Mouse (Mus musculus): ENCODE measurements at regions not wholly inside any gene's neighbourhood (a gene's known extent, or its start where the extent isn't known, plus 50 kb on each side); places are given as distances from the start of the nearest gene placed in this dataset.

DNA sequence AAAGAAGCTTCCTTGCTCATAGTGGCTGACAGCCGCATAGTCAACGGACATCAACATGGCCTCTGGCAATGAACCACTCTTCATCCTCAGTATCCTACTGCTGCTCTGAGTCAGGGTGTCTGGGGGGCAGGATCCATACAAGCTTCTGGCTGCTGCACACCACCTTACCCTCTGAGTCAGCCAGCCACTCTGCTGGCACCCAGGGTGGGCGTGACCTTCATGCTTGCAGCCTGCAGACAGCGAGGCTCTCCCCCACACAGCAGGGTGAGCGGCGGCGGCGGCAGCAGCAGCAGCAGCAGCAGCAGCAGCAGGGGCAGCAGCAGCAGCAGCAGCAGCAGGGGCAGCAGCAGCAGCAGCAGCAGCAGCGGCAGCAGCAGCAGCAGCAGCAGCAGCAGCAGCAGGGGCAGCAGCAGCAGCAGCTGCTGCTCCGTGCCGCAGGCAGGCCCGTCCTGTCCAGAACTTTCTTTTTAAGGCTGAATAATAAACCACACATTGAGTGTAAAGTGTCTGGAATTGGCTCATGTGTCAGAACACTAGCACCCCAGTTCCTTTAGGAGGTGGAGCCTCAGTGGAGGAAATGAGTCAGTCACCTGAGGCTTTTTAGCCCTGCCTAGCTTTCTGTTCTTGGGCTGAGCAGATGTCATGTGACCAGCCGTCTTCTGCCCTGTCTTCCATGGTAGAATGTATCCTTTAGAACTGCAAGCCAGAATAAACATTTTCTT, 186.3 kb downstream of the 1810013L24Rik start:
- TF ChIP-seq TAL1 (IDR thresholded peaks at IDR 0.05; ENCODE audit: low read length) (no peak), GATA1 (IDR thresholded peaks at IDR 0.05; ENCODE audit: low read length) (no peak)

All from erythroblast, embryonic 14.5 days (primary cell).